Mouse (Mus musculus) ovary, postnatal 14 days (tissue): ENCODE data around the gene Krtap10-10.
A peak's percentile ranks its signal among the peaks of the same experiment; 100 is the strongest.

ENCODE experiments used
- DNase-seq: peaks from one replicate; pipeline ENCODE4 v3.0.0; 2022; ENCODE audit warnings: low spot score

Gene Krtap10-10

GRCm38 (mm10) chr10:77867546-77867945 is 31.8 kb downstream of the Krtap10-10 start:
- DNase-seq, result no peak

GRCm38 (mm10) chr10:77869651-77870050 is 33.9 kb downstream of the Krtap10-10 start:
- DNase-seq, result no peak

GRCm38 (mm10) chr10:77878985-77879384 is 43.2 kb downstream of the Krtap10-10 start:
- peak; percentile 29 for DNase-seq

- no peak for DNase-seq
Observed at GRCm38 (mm10) chr10:77880305-77880704, 44.6 kb downstream of the Krtap10-10 start.

- no peak for DNase-seq
Observed at GRCm38 (mm10) chr10:77882553-77882952, 46.8 kb downstream of the Krtap10-10 start.

GRCm38 (mm10) chr10:77886007-77886747 is 50.4 kb downstream of the Krtap10-10 start:
- DNase-seq, result no peak
